Comparison of ENCODE assay signal across 8 mouse cellular contexts in the genomic region with DNA sequence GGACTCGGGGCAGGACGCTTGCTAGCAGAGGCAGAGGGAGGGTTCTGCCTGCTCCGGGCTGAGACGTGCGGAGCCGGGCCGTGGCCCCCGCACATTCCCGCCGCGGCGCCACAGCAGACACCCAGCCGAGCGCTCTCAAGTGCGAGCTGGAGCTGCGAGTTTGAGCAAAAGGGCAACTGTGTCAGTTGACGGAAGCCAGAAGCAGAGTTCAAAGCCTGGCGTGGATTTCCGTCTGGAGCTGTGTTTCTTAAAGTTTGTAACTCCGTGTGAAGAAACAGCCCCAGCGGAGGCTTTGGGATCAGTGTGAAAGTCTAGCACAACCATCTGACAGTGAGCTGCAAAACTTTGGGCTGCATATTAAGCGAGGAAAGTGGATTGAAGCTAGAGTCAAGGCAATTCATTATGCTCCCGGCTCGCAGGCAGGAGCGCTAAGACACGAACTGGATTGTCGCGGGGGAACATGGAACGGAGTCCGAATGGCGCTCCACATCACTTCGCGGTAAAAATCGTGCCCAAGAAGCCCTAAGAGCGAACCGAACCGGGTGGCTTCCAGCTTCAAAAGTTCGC. TPM values are rescaled to one million over a fixed set of nuclear protein-coding genes. Genes with fewer than 3 reads are reported as not detected.
DNase-seq lines count a peak whose midpoint lies in the region; ATAC-seq and TF ChIP-seq lines count a peak whose summit lies in the region.

No protein-coding gene starts in this region.

- no peaks in the 10 kb centered on the region for H3K9me3 ChIP-seq in erythroblast, embryonic 14.5 days (ENCODE audit: control insufficient read depth, low read length)
- H3K9me3 ChIP-seq in heart, embryonic 11.5 days (replicated peaks; ENCODE audit: control insufficient read depth, low read length), result no peaks in the 10 kb centered on the region
- no peaks in the 10 kb centered on the region for H3K9me3 ChIP-seq in kidney, embryonic 16.5 days (ENCODE audit: low read length)

- no peaks in the 10 kb centered on the region for H3K36me3 ChIP-seq in erythroblast, embryonic 14.5 days (ENCODE audit: control insufficient read depth)
- H3K36me3 ChIP-seq in heart, embryonic 11.5 days (ENCODE audit: control insufficient read depth, insufficient read depth, low read length), result no peaks in the 10 kb centered on the region
- no peaks in the 10 kb centered on the region for H3K36me3 ChIP-seq in kidney, embryonic 16.5 days (ENCODE audit: insufficient read depth, low read length)
- no peaks in the 10 kb centered on the region for H3K36me3 ChIP-seq in liver, adult 2 months (ENCODE audit: control insufficient read depth, insufficient read depth, low read length)
- H3K36me3 ChIP-seq in myocyte (ENCODE audit: control insufficient read depth, insufficient read depth), result no peaks in the 10 kb centered on the region
- no peaks in the 10 kb centered on the region for H3K36me3 ChIP-seq in splenic B cell, adult 2 months (ENCODE audit: control insufficient read depth, insufficient read depth, low read length, poor library complexity, severe bottlenecking)

- H3K27me3 ChIP-seq in erythroblast, embryonic 14.5 days (ENCODE audit: control insufficient read depth), result peaks cover 8% of the 10 kb centered on the region
- H3K27me3 ChIP-seq in heart, embryonic 11.5 days (ENCODE audit: control insufficient read depth, insufficient read depth, low read length), result no peaks in the 10 kb centered on the region
- no peaks in the 10 kb centered on the region for H3K27me3 ChIP-seq in kidney, embryonic 16.5 days (ENCODE audit: insufficient read depth, low read length)
- no peaks in the 10 kb centered on the region for H3K27me3 ChIP-seq in liver, adult 2 months (ENCODE audit: control insufficient read depth, insufficient read depth, low read length)
- no peaks in the 10 kb centered on the region for H3K27me3 ChIP-seq in myocyte (ENCODE audit: control insufficient read depth, insufficient read depth, insufficient read length)
- H3K27me3 ChIP-seq in splenic B cell, adult 2 months (ENCODE audit: control insufficient read depth, insufficient read depth, low read length, poor library complexity, severe bottlenecking), result no peaks in the 10 kb centered on the region; the same call in 1 of the 2 replicates

- ATAC-seq in heart, embryonic 11.5 days (replicated peaks; ENCODE audit: insufficient number of reproducible peaks, low FRiP score, low TSS enrichment), result no peak; the same call in 1 of the 2 replicates
- peak; percentile 46 for ATAC-seq in kidney, embryonic 16.5 days (ENCODE audit: low FRiP score, low TSS enrichment)

- peaks cover 37% of the 10 kb centered on the region for H3K4me1 ChIP-seq in erythroblast, embryonic 14.5 days (ENCODE audit: control insufficient read depth)
- peaks cover 18% of the 10 kb centered on the region for H3K4me1 ChIP-seq in heart, embryonic 11.5 days (ENCODE audit: control insufficient read depth, insufficient read depth, low read length)
- H3K4me1 ChIP-seq in kidney, embryonic 16.5 days (ENCODE audit: insufficient read depth, low read length), result peaks cover 17% of the 10 kb centered on the region
- H3K4me1 ChIP-seq in liver, adult 2 months (ENCODE audit: control insufficient read depth, insufficient read depth, low read length), result peaks cover 13% of the 10 kb centered on the region

- TF ChIP-seq POLR2A in brain, embryonic 14.5 days (IDR thresholded peaks at IDR 0.05; ENCODE audit: borderline replicate concordance, extremely low read depth, insufficient read depth, insufficient read length, poor library complexity, severe bottlenecking), result peak; percentile 53
- TF ChIP-seq POLR2A in liver, adult 2 months (IDR thresholded peaks at IDR 0.05; ENCODE audit: extremely low read depth, insufficient read depth, low read length), result peak; percentile 81; the same call in 1 of the 2 replicates
- peak; percentile 83 for TF ChIP-seq POLR2A in myocyte (IDR thresholded peaks at IDR 0.05; ENCODE audit: insufficient read length, low read depth)

- peak overlapping the region; percentile 90 for H3K4me2 ChIP-seq in heart, embryonic 11.5 days
- H3K4me2 ChIP-seq in kidney, embryonic 16.5 days (replicated peaks; ENCODE audit: low read depth, low read length), result peak overlapping the region; percentile 87
- H3K4me2 ChIP-seq in myocyte (ENCODE audit: low read depth), result peak overlapping the region; percentile 94

- H3K27ac ChIP-seq in heart, embryonic 11.5 days (ENCODE audit: low read depth, low read length), result peak overlapping the region; percentile 100
- peak overlapping the region; percentile 100 for H3K27ac ChIP-seq in kidney, embryonic 16.5 days (ENCODE audit: low read length)
- H3K27ac ChIP-seq in liver, adult 2 months (replicated peaks; ENCODE audit: insufficient read depth, low read depth, low read length), result peak overlapping the region; percentile 96

- H3ac ChIP-seq in myocyte (ENCODE audit: control insufficient read depth, insufficient read length), result peak overlapping the region; percentile 31

- peaks cover 10% of the 10 kb centered on the region for H3K79me2 ChIP-seq in liver, adult 2 months (ENCODE audit: control insufficient read depth, insufficient read depth, low read length)
- H3K79me2 ChIP-seq in myocyte (ENCODE audit: control insufficient read depth, insufficient read depth), result peaks cover 6% of the 10 kb centered on the region

- H3K9ac ChIP-seq in heart, embryonic 11.5 days (ENCODE audit: low read depth, low read length), result peak overlapping the region; percentile 96
- peak overlapping the region; percentile 100 for H3K9ac ChIP-seq in kidney, embryonic 16.5 days (replicated peaks; ENCODE audit: low read length)
- H3K9ac ChIP-seq in liver, adult 2 months (ENCODE audit: low read depth, low read length), result peak overlapping the region; percentile 88

- DNase-seq in CD4-positive helper T cell, adult 2 months (ENCODE audit: low read depth, low spot score), result peak; percentile 92
- DNase-seq in brain, embryonic 14.5 days (ENCODE audit: low read depth), result peak; percentile 98
- DNase-seq in liver, adult 2 months (ENCODE audit: extremely low read depth, low read depth, low spot score), result peak; percentile 82
- peak; percentile 85 for DNase-seq in splenic B cell, adult 2 months (ENCODE audit: low read depth, low spot score)

- peak overlapping the region; percentile 84 for H3K4me3 ChIP-seq in erythroblast, embryonic 14.5 days (replicated peaks)
- peak overlapping the region; percentile 62 for H3K4me3 ChIP-seq in heart, embryonic 11.5 days (ENCODE audit: low read depth, low read length)
- peak overlapping the region; percentile 100 for H3K4me3 ChIP-seq in kidney, embryonic 16.5 days (ENCODE audit: low read length)
- H3K4me3 ChIP-seq in liver, adult 2 months (ENCODE audit: insufficient read depth, low read depth, low read length), result peak overlapping the region; percentile 75
- H3K4me3 ChIP-seq in myocyte, result peak overlapping the region; percentile 65

- under 1% methylated on average over 38 of the region's 38 CpGs for WGBS in heart, embryonic 11.5 days (ENCODE audit: insufficient replicate concordance)
- under 1% methylated on average over 38 of the region's 38 CpGs for WGBS in kidney, embryonic 16.5 days
- WGBS in liver, adult 2 months, result under 1% methylated on average over 38 of the region's 38 CpGs

- TF ChIP-seq CTCF in brain, embryonic 14.5 days (IDR thresholded peaks at IDR 0.05; ENCODE audit: borderline replicate concordance, extremely low read depth, insufficient read depth, insufficient read length), result no peak
- TF ChIP-seq CTCF in liver, adult 2 months (IDR thresholded peaks at IDR 0.05; ENCODE audit: low read depth, low read length), result no peak

TF ChIP-seq in myocyte, 11 proteins besides CTCF, POLR2A, EP300 and RAD21:
- TF ChIP-seq REST (IDR thresholded peaks at IDR 0.05; ENCODE audit: insufficient read depth, insufficient read length), result no peak
- TF ChIP-seq USF1 (IDR thresholded peaks at IDR 0.05; ENCODE audit: low read depth), result no peak
- TF ChIP-seq MYOG (IDR thresholded peaks at IDR 0.05; ENCODE audit: control insufficient read depth in 1 of 3, insufficient read depth in 1 of 3, insufficient read length in 2 of 3, low read depth in 2 of 3), result peak in 1 of 3 experiments; percentile 42
- TF ChIP-seq POLR2AphosphoS2 (IDR thresholded peaks at IDR 0.05; ENCODE audit: insufficient read length, low read depth), result peak; percentile 75

RNA-seq across cellular contexts. Expression of a gene that starts 0.8 kb away (rescaled TPM):
- 75.4 and 121 TPM in 2 replicates for polyA plus RNA-seq in brain, embryonic 14.5 days (2012; rRNA removed)
- 2.3 and 2.6 TPM in 2 replicates for polyA plus RNA-seq in erythroblast, embryonic 14.5 days (2012)
- 26.7 and 34.2 TPM in 2 replicates for polyA plus RNA-seq in heart, embryonic 11.5 days (2014; fragmentation: Nextera tagmentation; extraction: Ambion mirVana)
- 30.5 and 35.0 TPM in 2 replicates for polyA plus RNA-seq in kidney, embryonic 16.5 days (2015; fragmentation: Nextera tagmentation; extraction: Ambion mirVana)
- total RNA-seq in liver, adult 2 months (2014; rRNA removed), result 5.9 and 8.5 TPM in 2 replicates
- 21.9 and 25.2 TPM in 2 replicates for polyA plus RNA-seq in liver, adult 2 months (2012; rRNA removed)
- 23.2 TPM for polyA plus RNA-seq in myocyte (2012; fragmentation: generic; extraction: Trizol)
